Mouse (Mus musculus): ENCODE data around the gene Aim2. TPM values are rescaled to one million over a fixed set of nuclear protein-coding genes. Genes with fewer than 3 reads are reported as not detected.

Gene Aim2
- polyA plus RNA-seq, 1 experiment: 5.9 TPM

- Histone ChIP-seq H3K36me3 (ENCODE audit: control insufficient read depth, insufficient read depth) (no peaks in the 10 kb centered on the region), H3K4me3 (ENCODE audit: insufficient read depth, poor library complexity, severe bottlenecking) (no peak overlapping the region), H3K27me3 (ENCODE audit: control insufficient read depth, insufficient read depth, insufficient read length) (no peaks in the 10 kb centered on the region), H3K79me3 (ENCODE audit: low read depth) (peaks cover 8% of the 10 kb centered on the region), H3ac (ENCODE audit: control insufficient read depth, insufficient read length, low read depth) (no peak overlapping the region), H3K79me2 (ENCODE audit: control insufficient read depth, insufficient read depth) (peaks cover 16% of the 10 kb centered on the region)
- TF ChIP-seq CTCF (IDR thresholded peaks at IDR 0.05; ENCODE audit: control insufficient read depth, insufficient read depth, insufficient read length) (no peak), MAX (IDR thresholded peaks at IDR 0.05) (no peak), USF1 (IDR thresholded peaks at IDR 0.05; ENCODE audit: low read depth) (no peak), MYOD1 (IDR thresholded peaks at IDR 0.05; ENCODE audit: control insufficient read depth, insufficient read length, low read depth) (no peak), FOSL1 (IDR thresholded peaks at IDR 0.05; ENCODE audit: insufficient read depth, low read length, poor library complexity, severe bottlenecking) (no peak), CEBPB (IDR thresholded peaks at IDR 0.05; ENCODE audit: low read depth) (no peak), MYOG (IDR thresholded peaks at IDR 0.05; ENCODE audit: control insufficient read depth, extremely low read depth, insufficient read length) (no peak)
Measured at GRCm38 (mm10) chr1:173440681-173441080, 90.0 kb downstream of the Aim2 start.

- H3K27me3 ChIP-seq (ENCODE audit: control insufficient read depth, insufficient read depth, insufficient read length): no peaks in the 10 kb centered on the region
- H3K4me3 ChIP-seq (ENCODE audit: insufficient read depth, poor library complexity, severe bottlenecking): no peak overlapping the region
- TF ChIP-seq MAX (IDR thresholded peaks at IDR 0.05) (no peak), CEBPB (IDR thresholded peaks at IDR 0.05; ENCODE audit: low read depth) (no peak), MYOG (IDR thresholded peaks at IDR 0.05; ENCODE audit: control insufficient read depth, extremely low read depth, insufficient read length) (no peak), FOSL1 (IDR thresholded peaks at IDR 0.05; ENCODE audit: insufficient read depth, low read length, poor library complexity, severe bottlenecking) (no peak), USF1 (IDR thresholded peaks at IDR 0.05; ENCODE audit: low read depth) (no peak), MYOD1 (IDR thresholded peaks at IDR 0.05; ENCODE audit: control insufficient read depth, insufficient read length, low read depth) (no peak), CTCF (IDR thresholded peaks at IDR 0.05; ENCODE audit: control insufficient read depth, insufficient read depth, insufficient read length) (no peak)
- peaks cover 8% of the 10 kb centered on the region for H3K79me3 ChIP-seq (ENCODE audit: low read depth)
- peaks cover 11% of the 10 kb centered on the region for H3K79me2 ChIP-seq (ENCODE audit: control insufficient read depth, insufficient read depth)
- H3K36me3 ChIP-seq (ENCODE audit: control insufficient read depth, insufficient read depth): no peaks in the 10 kb centered on the region
- H3ac ChIP-seq (ENCODE audit: control insufficient read depth, insufficient read length, low read depth): no peak overlapping the region
Measured at GRCm38 (mm10) chr1:173441210-173441609, 90.5 kb downstream of the Aim2 start.

DNA sequence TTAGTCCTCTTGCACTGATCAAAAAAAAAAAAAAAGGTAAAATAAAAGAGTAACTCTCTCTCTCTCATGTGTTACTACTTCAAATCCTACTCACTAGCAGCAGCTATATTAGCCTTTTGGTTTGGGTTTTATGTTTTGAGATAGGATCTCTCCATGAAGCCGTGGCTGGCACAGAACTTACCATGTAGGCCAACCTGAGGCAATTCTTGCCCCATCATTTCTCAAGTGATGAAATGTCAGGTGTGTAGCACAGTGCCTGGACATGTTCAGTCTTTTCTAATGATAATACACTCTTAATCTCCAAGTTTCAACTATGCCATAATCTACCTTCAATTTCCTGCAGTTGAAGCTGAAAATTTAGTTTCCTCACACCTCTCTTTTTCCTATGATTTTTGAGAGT lies 92.4 kb downstream of the Aim2 start:
- H3K36me3 ChIP-seq (ENCODE audit: control insufficient read depth, insufficient read depth): no peaks in the 10 kb centered on the region
- peaks cover 8% of the 10 kb centered on the region for H3K79me3 ChIP-seq (ENCODE audit: low read depth)
- TF ChIP-seq MYOG (IDR thresholded peaks at IDR 0.05; ENCODE audit: control insufficient read depth, extremely low read depth, insufficient read length): no peak
- no peak for TF ChIP-seq USF1 (IDR thresholded peaks at IDR 0.05; ENCODE audit: low read depth)
- no peak for TF ChIP-seq CEBPB (IDR thresholded peaks at IDR 0.05; ENCODE audit: low read depth)
- TF ChIP-seq CTCF (IDR thresholded peaks at IDR 0.05; ENCODE audit: control insufficient read depth, insufficient read depth, insufficient read length): no peak
- no peak for TF ChIP-seq MYOD1 (IDR thresholded peaks at IDR 0.05; ENCODE audit: control insufficient read depth, insufficient read length, low read depth)
- TF ChIP-seq FOSL1 (IDR thresholded peaks at IDR 0.05; ENCODE audit: insufficient read depth, low read length, poor library complexity, severe bottlenecking): no peak
- no peak for TF ChIP-seq MAX (IDR thresholded peaks at IDR 0.05)

GRCm38 (mm10) chr1:173447067-173447466 lies 96.4 kb downstream of the Aim2 start:
- TF ChIP-seq USF1 (IDR thresholded peaks at IDR 0.05; ENCODE audit: low read depth) (no peak), FOSL1 (IDR thresholded peaks at IDR 0.05; ENCODE audit: insufficient read depth, low read length, poor library complexity, severe bottlenecking) (no peak), MYOD1 (IDR thresholded peaks at IDR 0.05; ENCODE audit: control insufficient read depth, insufficient read length, low read depth) (no peak), MYOG (IDR thresholded peaks at IDR 0.05; ENCODE audit: control insufficient read depth, extremely low read depth, insufficient read length) (no peak), MAX (IDR thresholded peaks at IDR 0.05) (no peak)
- Histone ChIP-seq H3K79me2 (ENCODE audit: control insufficient read depth, insufficient read depth) (peaks cover 3% of the 10 kb centered on the region), H3K4me3 (ENCODE audit: insufficient read depth, poor library complexity, severe bottlenecking) (no peak overlapping the region)

More for the DNA sequence above, 92.4 kb downstream of the Aim2 start:
- Histone ChIP-seq H3K4me3 (ENCODE audit: insufficient read depth, poor library complexity, severe bottlenecking) (no peak overlapping the region), H3K27me3 (ENCODE audit: control insufficient read depth, insufficient read depth, insufficient read length) (no peaks in the 10 kb centered on the region), H3K79me2 (ENCODE audit: control insufficient read depth, insufficient read depth) (peaks cover 6% of the 10 kb centered on the region), H3ac (ENCODE audit: control insufficient read depth, insufficient read length, low read depth) (no peak overlapping the region)

DNA sequence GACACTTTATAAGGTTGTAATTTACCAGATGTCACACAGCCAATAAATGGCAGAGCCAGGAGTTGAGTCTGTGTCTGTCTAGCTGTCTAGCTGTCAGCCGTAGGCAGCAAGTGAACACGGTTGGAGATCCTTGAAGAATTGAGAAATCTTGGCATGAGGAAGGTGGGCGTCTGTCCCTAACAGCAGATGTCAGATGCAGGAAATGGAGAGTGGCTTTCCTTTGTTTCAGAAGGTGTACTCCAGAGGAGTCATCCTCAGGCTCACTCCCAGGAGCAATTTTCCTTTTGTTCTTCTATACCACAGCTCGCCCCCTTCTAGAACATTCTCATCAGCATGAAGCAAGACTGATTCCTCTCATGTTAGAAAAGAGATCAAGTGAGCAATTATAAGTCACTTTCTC lies 99.9 kb downstream of the Aim2 start:
- Histone ChIP-seq H3ac (ENCODE audit: control insufficient read depth, insufficient read length, low read depth) (no peak overlapping the region), H3K79me2 (ENCODE audit: control insufficient read depth, insufficient read depth) (peaks cover 3% of the 10 kb centered on the region), H3K27me3 (ENCODE audit: control insufficient read depth, insufficient read depth, insufficient read length) (no peaks in the 10 kb centered on the region), H3K79me3 (ENCODE audit: low read depth) (no peaks in the 10 kb centered on the region), H3K36me3 (ENCODE audit: control insufficient read depth, insufficient read depth) (peaks cover 3% of the 10 kb centered on the region), H3K4me3 (ENCODE audit: insufficient read depth, poor library complexity, severe bottlenecking) (no peak overlapping the region)
- TF ChIP-seq USF1 (IDR thresholded peaks at IDR 0.05; ENCODE audit: low read depth): no peak
- no peak for TF ChIP-seq MYOD1 (IDR thresholded peaks at IDR 0.05; ENCODE audit: control insufficient read depth, insufficient read length, low read depth)
- TF ChIP-seq MAX (IDR thresholded peaks at IDR 0.05): no peak
- TF ChIP-seq CEBPB (IDR thresholded peaks at IDR 0.05; ENCODE audit: low read depth): no peak
- TF ChIP-seq FOSL1 (IDR thresholded peaks at IDR 0.05; ENCODE audit: insufficient read depth, low read length, poor library complexity, severe bottlenecking): no peak
- TF ChIP-seq MYOG (IDR thresholded peaks at IDR 0.05; ENCODE audit: control insufficient read depth, extremely low read depth, insufficient read length): no peak
- TF ChIP-seq CTCF (IDR thresholded peaks at IDR 0.05; ENCODE audit: control insufficient read depth, insufficient read depth, insufficient read length): no peak

More at GRCm38 (mm10) chr1:173447067-173447466, 96.4 kb downstream of the Aim2 start:
- Histone ChIP-seq H3K36me3 (ENCODE audit: control insufficient read depth, insufficient read depth) (no peaks in the 10 kb centered on the region), H3K27me3 (ENCODE audit: control insufficient read depth, insufficient read depth, insufficient read length) (no peaks in the 10 kb centered on the region), H3ac (ENCODE audit: control insufficient read depth, insufficient read length, low read depth) (no peak overlapping the region), H3K79me3 (ENCODE audit: low read depth) (peaks cover 4% of the 10 kb centered on the region)

DNA sequence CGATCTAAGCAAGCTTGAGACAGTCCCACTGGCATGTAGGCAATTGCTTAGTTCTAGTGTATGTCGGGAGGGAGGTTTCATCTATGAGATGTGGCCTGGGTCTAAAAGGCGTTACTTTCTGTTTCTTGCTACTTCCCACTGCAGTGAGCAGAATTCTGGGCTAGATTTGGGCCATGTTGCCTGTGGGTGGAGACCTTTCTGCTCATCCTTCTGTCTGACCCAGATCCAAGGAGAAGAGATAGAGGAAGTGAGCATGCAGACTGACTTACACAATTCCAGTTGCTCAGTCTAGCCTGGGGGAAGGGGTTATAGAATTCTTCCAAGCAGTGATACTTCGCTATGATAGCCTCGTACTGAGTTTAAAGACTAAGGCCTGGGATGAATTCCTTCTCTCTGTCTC lies 101.0 kb downstream of the Aim2 start:
- Histone ChIP-seq H3K27me3 (ENCODE audit: control insufficient read depth, insufficient read depth, insufficient read length) (no peaks in the 10 kb centered on the region), H3K79me3 (ENCODE audit: low read depth) (no peaks in the 10 kb centered on the region), H3ac (ENCODE audit: control insufficient read depth, insufficient read length, low read depth) (no peak overlapping the region), H3K79me2 (ENCODE audit: control insufficient read depth, insufficient read depth) (peaks cover 3% of the 10 kb centered on the region), H3K36me3 (ENCODE audit: control insufficient read depth, insufficient read depth) (peaks cover 3% of the 10 kb centered on the region), H3K4me3 (ENCODE audit: insufficient read depth, poor library complexity, severe bottlenecking) (no peak overlapping the region)
- TF ChIP-seq MYOD1 (IDR thresholded peaks at IDR 0.05; ENCODE audit: control insufficient read depth, insufficient read length, low read depth): no peak
- TF ChIP-seq MAX (IDR thresholded peaks at IDR 0.05): no peak
- no peak for TF ChIP-seq CEBPB (IDR thresholded peaks at IDR 0.05; ENCODE audit: low read depth)
- TF ChIP-seq CTCF (IDR thresholded peaks at IDR 0.05; ENCODE audit: control insufficient read depth, insufficient read depth, insufficient read length): no peak
- no peak for TF ChIP-seq USF1 (IDR thresholded peaks at IDR 0.05; ENCODE audit: low read depth)
- TF ChIP-seq MYOG (IDR thresholded peaks at IDR 0.05; ENCODE audit: control insufficient read depth, extremely low read depth, insufficient read length): no peak
- no peak for TF ChIP-seq FOSL1 (IDR thresholded peaks at IDR 0.05; ENCODE audit: insufficient read depth, low read length, poor library complexity, severe bottlenecking)
